Mouse (Mus musculus) G1E (cell line): ENCODE results near the gene Gm19935.

ENCODE experiments used
- CTCF ChIP-seq: IDR thresholded peaks from 2 replicates; pipeline ENCODE4 v1.5.1; 2012; ENCODE audit warnings: low read depth, low read length, inconsistent platforms, mixed read lengths
- GATA1 ChIP-seq: IDR thresholded peaks from 2 replicates; pipeline ENCODE4 v1.6.1; 2012; ENCODE audit warnings: borderline replicate concordance, low read length, inconsistent platforms, mixed read lengths
- TAL1 ChIP-seq: conservative IDR thresholded peaks from 2 replicates; pipeline ENCODE4 v1.6.1; 2012; ENCODE audit warnings: low read depth, low read length, inconsistent platforms, mixed read lengths

DNA sequence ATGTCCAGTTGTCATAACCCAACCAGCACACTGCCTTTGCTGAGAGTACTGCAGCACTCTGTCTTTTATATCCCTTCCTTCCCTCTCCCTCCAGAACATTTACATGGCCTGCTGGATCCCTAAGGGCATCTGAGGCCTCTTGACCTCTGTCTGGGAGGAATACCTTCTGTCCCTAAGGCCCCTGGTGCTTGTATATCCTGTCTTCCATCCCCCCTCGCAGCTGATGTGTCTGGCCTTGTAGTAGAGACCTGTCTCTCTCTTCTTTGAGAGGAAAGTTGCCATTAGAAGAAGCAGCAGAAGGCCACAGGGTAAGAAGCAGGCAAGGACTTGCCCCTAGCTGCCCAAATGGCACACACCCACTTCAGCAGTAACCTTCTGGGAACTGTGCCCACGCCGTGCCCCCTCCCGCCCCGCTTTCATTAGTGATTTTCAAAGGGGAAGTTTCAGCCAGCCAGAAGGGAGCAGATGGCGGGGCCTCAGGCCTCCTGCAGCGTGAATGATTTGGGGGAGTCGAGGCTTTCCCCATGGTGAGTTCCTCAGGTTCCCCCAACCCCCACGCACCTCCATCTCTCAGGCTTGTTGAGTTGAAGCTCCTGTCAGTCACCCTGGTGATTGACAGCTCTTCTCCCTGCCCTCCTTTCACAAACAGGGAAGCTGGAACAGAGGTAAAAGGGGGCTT, 44.2 kb upstream of the Gm19935 start:
- TF ChIP-seq CTCF (no peak), TAL1 (no peak), GATA1 (no peak)
